Mouse (Mus musculus) thymus, postnatal 4 days (tissue): ENCODE measurements around the gene Wipi2.

Experiments
- DNase-seq: peaks from one replicate; pipeline ENCODE4 v3.0.0; 2021

The Wipi2 gene

GRCm38 (mm10) chr5:142637823-142638222 is 10.3 kb downstream of the Wipi2 start:
- no peak for DNase-seq

GRCm38 (mm10) chr5:142640088-142640487 is 12.6 kb downstream of the Wipi2 start:
- no peak for DNase-seq

GRCm38 (mm10) chr5:142641331-142642051 is 14.0 kb downstream of the Wipi2 start:
- no peak for DNase-seq

DNA sequence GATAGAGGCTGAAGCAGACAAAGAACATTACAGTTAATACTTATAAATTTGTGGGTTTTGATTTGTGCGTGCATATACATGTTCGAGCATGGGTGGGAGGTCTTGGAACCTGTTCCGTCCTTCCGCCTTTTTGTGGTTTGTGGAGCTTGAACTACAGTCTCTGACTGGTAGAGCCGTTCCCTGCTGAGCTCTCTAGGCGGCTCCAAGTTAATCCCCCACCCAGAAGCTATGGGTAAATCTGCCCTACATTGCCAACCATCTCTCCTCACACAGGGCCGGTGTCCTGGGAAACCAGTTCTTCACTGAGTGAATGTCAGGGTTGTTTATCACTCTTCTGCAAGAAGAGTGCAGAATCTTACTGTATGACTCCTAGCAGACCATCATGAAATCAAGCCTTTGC is 20.7 kb downstream of the Wipi2 start:
- DNase-seq = no peak

GRCm38 (mm10) chr5:142649460-142650050 is 22.1 kb downstream of the Wipi2 start:
- DNase-seq = no peak

DNA sequence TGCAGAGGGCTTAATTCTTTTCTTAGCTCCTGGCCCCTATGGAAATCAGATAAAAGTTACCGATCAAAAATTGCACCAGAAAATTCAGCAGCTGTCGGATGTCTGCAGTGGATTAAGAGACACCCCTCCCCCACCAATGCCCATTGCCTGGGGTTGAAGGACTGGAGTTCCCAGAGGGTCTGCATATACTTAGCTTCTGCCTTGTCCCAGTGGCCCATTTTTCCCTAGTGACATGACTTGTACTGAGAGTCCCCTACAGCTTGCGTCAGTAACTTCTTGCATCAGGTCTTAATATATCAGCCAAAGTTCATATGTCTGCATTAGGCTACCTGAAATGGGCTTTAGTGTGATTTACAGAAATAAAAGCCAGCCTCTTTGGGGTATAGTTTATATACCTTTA is 22.9 kb downstream of the Wipi2 start:
- no peak for DNase-seq

DNA sequence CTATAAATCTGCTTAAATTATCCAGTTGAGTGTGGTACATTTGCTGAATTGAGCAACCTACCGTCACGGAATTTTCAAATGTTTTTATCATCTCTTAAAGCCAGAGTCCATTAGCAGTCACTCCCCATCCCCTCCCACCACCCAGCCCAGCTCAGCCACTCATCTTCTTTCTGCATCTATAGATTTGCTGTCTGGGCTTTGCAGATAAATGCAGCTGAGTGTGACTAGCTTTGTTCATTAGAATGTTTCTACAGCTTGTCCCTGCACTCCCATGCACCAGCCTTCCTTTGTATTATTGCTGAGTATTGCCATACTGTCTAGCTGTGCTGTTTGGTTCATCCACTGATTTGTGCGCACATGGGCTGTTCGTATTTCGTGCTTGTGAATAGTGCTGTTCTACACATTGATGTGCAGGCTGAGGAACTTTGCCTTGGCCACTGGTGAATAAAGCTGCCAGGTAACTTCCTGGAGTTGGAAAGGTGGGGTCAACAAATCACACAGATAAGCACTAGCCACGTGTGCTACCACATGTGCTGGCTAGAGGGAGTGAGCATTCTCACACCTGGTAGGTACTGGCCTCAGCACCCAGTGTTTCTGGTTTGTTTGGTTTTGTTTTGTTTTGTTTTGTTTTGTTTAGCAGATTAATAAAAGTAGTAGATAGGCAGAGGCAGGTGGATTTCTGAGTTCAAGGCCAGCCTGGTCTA is 23.4 kb downstream of the Wipi2 start:
- DNase-seq = no peak

- no peak for DNase-seq
Measured at GRCm38 (mm10) chr5:142652266-142652665, 24.8 kb downstream of the Wipi2 start.

DNA sequence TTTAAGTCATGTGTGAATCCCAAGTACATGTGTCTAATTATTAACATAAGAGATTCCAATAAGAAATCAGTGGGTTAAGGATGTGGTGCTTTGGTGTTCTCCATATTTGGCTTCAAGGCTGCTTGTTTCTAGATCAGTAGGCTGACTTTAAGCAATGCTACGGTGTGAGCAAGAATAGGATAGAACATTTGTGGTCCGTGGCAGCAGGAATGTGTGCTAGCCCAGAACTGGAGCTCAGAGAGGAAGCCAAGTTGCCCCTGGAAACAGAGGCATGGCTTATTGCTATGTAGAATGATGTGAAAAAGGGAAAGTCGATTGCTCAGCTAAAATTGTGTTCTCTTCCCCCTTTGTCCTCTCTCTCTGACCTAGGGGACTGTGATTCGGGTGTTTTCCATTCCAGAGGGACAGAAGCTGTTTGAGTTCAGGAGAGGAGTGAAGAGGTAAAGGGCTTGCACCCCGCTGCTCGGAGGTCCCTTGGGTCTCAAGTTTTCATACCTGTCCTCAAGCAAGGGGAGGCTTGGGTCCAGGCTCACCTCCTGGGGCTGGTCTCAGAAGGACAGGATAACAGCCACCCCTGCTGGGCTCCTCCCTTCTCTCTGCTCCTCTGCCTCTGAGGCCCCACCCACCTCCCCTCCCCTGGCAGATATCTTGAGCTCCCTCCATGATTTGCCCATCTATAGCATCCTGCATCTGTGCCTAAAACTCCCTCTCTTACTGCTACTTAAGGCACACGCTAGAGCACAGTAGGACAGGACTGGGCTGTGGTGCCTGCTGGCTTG is 33.3 kb downstream of the Wipi2 start:
- DNase-seq = no peak

GRCm38 (mm10) chr5:142667921-142668320 is 40.4 kb downstream of the Wipi2 start:
- DNase-seq = no peak

GRCm38 (mm10) chr5:142668556-142669263 is 41.2 kb downstream of the Wipi2 start:
- DNase-seq = no peak

DNA sequence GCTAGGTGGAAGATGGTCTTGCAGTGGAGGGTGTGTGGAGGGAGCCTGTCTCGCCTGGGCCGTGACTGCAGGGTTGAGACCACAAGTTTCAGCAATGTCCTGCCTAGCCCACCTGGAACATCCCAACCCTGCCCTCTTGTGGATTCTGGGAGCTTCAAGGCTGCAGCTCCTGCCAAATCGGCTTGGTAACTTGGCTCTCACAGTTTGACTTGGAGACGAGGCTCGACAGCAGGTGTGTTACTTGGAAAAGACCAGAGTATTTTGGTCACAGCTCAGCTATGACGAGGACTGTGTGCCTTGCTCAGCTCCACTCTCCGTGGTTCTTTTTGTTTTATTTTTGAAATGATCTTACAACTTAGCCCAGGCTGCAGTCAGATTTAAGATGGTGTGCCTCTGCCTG is 42.2 kb downstream of the Wipi2 start:
- DNase-seq = no peak

DNA sequence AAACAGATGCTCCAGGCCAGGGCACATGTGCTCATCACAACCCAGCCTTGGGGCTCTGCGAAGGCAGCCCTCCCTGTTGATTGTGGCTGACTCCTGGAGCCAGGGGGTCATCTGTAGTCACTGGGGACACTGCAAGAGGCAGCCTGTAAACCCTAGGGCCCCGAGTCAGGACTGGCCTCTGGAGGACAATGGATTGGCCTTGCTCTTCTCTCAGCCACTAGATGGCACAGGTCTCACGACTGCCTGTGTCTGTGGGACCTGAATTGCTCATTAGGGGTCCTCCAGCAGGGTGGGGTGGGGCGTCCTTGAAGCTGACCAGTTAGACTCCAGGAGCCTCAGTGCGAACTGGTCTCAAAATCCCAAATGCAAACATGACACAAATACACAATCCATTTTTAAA is 45.6 kb downstream of the Wipi2 start:
- no peak for DNase-seq

DNA sequence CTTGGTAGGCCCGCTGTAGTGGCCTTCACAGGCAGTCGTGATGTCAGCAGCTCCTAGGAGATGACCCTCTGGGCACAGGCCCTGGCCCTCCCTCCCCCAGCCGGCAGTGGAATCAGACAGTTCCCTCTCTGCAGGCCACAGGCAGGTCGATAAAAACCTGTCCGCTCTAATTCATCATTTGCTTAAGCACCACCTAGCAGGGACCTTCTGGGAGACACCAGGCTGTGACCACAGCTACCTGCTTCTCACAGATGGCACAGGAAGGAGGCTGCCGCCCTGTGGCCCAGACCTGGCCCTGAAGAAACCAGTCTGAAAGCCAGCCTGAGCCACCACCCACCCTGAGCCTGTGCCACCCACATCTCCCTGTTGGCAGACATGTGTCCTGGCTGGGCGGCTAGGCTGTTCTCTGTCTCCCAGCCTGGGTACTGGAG is 50.7 kb downstream of the Wipi2 start:
- no peak for DNase-seq

- DNase-seq = no peak
Measured at GRCm38 (mm10) chr5:142679065-142679464, 51.6 kb downstream of the Wipi2 start.

DNA sequence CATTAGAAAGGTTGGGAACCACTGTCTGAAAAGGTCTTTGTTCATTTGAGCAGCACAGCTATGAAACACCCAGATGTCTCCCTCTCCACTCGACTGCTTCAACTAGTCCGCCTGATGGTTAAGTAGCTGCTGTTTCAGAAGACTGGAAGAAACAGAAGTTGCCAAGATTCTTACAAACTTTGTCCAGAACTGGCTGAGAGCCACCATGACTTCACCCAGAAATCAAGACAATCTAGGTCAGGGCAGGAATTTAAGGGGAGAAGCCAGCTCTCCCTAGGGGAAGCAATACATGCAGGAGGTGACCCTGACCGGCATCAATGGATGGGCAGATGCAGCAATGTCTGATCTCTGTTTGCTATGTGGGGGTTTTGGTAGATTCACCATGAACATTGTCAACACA is 54.4 kb downstream of the Wipi2 start:
- DNase-seq = no peak

- DNase-seq = no peak
Measured at GRCm38 (mm10) chr5:142682529-142682928, 55.0 kb downstream of the Wipi2 start.

GRCm38 (mm10) chr5:142688866-142689265 is 61.4 kb downstream of the Wipi2 start:
- no peak for DNase-seq

GRCm38 (mm10) chr5:142690343-142690742 is 62.8 kb downstream of the Wipi2 start:
- no peak for DNase-seq

DNA sequence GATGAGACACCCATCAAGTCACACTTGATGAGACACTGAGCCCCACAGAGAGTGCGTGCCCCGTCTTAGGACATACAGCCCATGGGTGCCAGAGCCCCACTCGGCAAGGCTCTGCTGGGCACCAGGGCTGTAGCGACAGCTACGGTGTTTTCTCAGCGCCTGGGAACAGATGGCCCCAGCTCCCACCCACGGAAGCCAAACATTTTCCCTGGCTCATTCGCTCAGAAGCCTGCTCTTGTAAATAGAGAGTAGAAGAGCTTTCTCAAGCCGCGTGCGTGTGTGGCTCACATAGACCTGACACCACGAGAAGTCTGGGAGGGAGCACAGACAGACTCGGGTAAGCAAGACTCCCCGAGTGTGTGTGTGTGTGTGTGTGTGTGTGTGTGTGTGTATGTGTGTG is 64.8 kb downstream of the Wipi2 start, which contains the start of gene Slc29a4:
Gene Slc29a4 (plus strand): TSS at position 265 of the 400 bp plus-strand sequence.
- DNase-seq = no peak

DNA sequence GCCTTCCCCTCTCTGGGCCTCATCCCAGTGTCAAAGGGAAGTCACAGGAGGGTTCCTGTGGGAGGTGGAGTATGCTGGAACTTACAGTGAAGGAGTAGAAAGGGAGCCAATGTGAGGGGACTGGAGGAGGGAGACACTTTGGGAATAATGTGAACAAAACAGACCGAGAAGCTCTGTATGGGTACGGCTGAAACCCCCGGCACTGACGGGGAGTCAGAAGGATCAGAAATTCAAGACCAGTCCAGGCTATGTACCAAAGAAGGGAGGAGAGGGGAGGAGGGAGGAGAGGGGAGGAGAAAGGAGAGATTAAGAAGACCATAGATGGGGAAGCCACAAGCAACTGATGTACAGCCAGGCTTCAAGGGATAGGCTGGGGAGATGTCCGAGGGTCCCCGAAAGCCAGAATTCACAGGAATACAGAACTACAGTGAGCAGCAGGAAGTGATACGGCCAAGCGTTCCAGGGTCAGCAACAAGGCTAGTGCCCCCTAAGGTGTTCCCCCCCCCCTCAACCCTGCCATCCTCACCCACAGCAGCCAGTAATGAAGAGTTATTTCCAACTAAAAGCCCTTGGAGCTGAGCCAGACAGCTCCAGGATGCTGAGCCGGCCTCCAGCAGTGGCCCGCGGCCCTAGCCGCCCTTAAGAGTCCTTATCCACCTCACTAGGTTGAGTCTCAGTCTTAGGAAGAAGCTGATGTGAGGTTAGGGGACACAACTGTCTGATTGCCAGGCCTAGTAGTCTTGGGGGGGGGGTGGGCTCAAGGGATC is 65.7 kb downstream of the Wipi2 start:
- no peak for DNase-seq
